25 mouse cellular contexts compared by ENCODE assay signal in the genomic region with DNA sequence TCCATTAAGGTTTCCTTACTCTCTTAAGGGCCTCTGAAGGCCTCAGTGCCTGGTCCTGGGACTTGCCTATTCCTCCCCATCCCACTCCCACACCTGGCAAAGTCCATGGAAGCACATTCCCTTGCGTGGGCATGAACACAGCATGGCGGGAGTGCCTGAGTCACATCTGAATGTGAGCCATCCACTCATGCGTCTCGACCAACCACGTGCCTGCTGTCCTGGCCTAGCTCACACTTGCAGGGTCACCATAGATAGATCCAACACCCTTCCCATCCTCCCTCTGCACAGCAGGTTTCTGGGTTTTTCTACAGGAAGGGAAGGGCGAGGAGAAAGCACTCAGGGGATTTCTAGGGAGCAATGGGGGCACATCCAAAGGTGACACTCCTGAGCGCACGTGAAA. TPM values are rescaled to one million over a fixed set of nuclear protein-coding genes. Genes with fewer than 3 reads are reported as not detected.
DNase-seq lines count a peak whose midpoint lies in the region; ATAC-seq and TF ChIP-seq lines count a peak whose summit lies in the region.
"Had no signal": no experiment of that assay in that cellular context is flagged by ENCODE, and none has a peak within 500 bp of the region (broad histone marks: within the 10 kb centered on the region; RNA-seq: fewer than 3 reads in every experiment).

No protein-coding gene starts in this region.

- 0 out of 2 replicates have a peak, but pooled peaks cover 3% of the 10 kb centered on the region for H3K27me3 ChIP-seq in kidney, embryonic 14.5 days (ENCODE audit: control insufficient read depth, insufficient read depth, low read length)
- no peaks in the 10 kb centered on the region for H3K27me3 ChIP-seq in kidney, postnatal 0 days (ENCODE audit: insufficient read depth, low read length)
- H3K27me3 ChIP-seq in limb, embryonic 10.5 days (ENCODE audit: low read depth, poor library complexity, severe bottlenecking), result 0 out of 2 replicates have a peak, but pooled peaks cover 6% of the 10 kb centered on the region
- H3K27me3 ChIP-seq in liver, embryonic 12.5 days (replicated peaks), result peaks cover 19% of the 10 kb centered on the region

- WGBS in kidney, embryonic 14.5 days, result 70% methylated on average over 8 of the region's 8 CpGs
- 68% methylated on average over 8 of the region's 8 CpGs for WGBS in kidney, postnatal 0 days
- WGBS in limb, embryonic 10.5 days, result 92% methylated on average over 8 of the region's 8 CpGs
- WGBS in liver, embryonic 12.5 days (ENCODE audit: insufficient replicate concordance), result 86% methylated on average over 8 of the region's 8 CpGs

- ATAC-seq in kidney, embryonic 14.5 days (ENCODE audit: low FRiP score, low TSS enrichment), result peak; percentile 33; the same call in 1 of the 2 replicates
- peak; percentile 49; the same call in 1 of the 2 replicates for ATAC-seq in kidney, postnatal 0 days (replicated peaks; ENCODE audit: low FRiP score, low read depth)
- ATAC-seq in liver, embryonic 12.5 days, result no peak
- ATAC-seq: activated CD4-positive, CD25-positive, alpha-beta regulatory T cell, adult 4 months; CD4-positive, CD25-positive, alpha-beta regulatory T cell, adult 4 months; forebrain, embryonic 13.5 days; forebrain, embryonic 16.5 days; hindbrain, embryonic 16.5 days had no signal

- no peak overlapping the region for H3K4me3 ChIP-seq in kidney, embryonic 14.5 days (ENCODE audit: low read length)
- H3K4me3 ChIP-seq in kidney, postnatal 0 days (replicated peaks; ENCODE audit: low read depth, low read length), result no peak overlapping the region
- no peak overlapping the region for H3K4me3 ChIP-seq in limb, embryonic 10.5 days
- H3K4me3 ChIP-seq in liver, embryonic 12.5 days, result no peak overlapping the region
- H3K4me3 ChIP-seq: forebrain, embryonic 10.5 days; forebrain, embryonic 13.5 days; heart, embryonic 13.5 days; hindbrain, embryonic 13.5 days had no signal

- no peak for TF ChIP-seq CTCF in kidney, postnatal 0 days (IDR thresholded peaks at IDR 0.05; ENCODE audit: low read depth)

- H3K4me2 ChIP-seq in kidney, embryonic 14.5 days (replicated peaks; ENCODE audit: low read depth, low read length), result no peak overlapping the region
- no peak overlapping the region for H3K4me2 ChIP-seq in kidney, postnatal 0 days (ENCODE audit: low read length)
- H3K4me2 ChIP-seq in liver, embryonic 12.5 days, result no peak overlapping the region
- H3K4me2 ChIP-seq: forebrain, embryonic 13.5 days; heart, embryonic 13.5 days; hindbrain, embryonic 13.5 days had no signal

- no peak for DNase-seq in kidney, adult 11 months
- no peak for DNase-seq in kidney, postnatal 0 days (ENCODE audit: low spot score)
- DNase-seq in kidney, adult 9 months, result no peak
- peak; percentile 39 for DNase-seq in thymus, postnatal 4 days
- no peak for DNase-seq in thymus, postnatal 10 days (ENCODE audit: low spot score in 2 of 2)
- DNase-seq in limb, embryonic 10.5 days (ENCODE audit: low spot score), result no peak
- DNase-seq: adrenal gland, adult 8-10 months; adrenal gland, postnatal 25 days; cerebellum, adult 18-20 months; cerebellum, adult 9-10 months; cerebellum, postnatal 14 days; gastrocnemius, postnatal 10 days; heart, adult 11 months; heart, postnatal 14 days; heart, postnatal 4 days had no signal

- no peaks in the 10 kb centered on the region for H3K36me3 ChIP-seq in kidney, embryonic 14.5 days (ENCODE audit: control insufficient read depth, insufficient read depth, low read length)
- H3K36me3 ChIP-seq in kidney, postnatal 0 days (ENCODE audit: insufficient read depth, low read length), result no peaks in the 10 kb centered on the region
- H3K36me3 ChIP-seq in limb, embryonic 10.5 days, result no peaks in the 10 kb centered on the region
- no peaks in the 10 kb centered on the region for H3K36me3 ChIP-seq in liver, embryonic 12.5 days
- H3K36me3 ChIP-seq: forebrain, embryonic 10.5 days; heart, embryonic 13.5 days; hindbrain, embryonic 13.5 days had no signal

- H3K27ac ChIP-seq in kidney, embryonic 14.5 days (ENCODE audit: low read depth, low read length), result peak overlapping the region; percentile 24; the same call in 1 of the 2 replicates
- H3K27ac ChIP-seq in kidney, postnatal 0 days, result peak overlapping the region; percentile 76
- peak overlapping the region; percentile 50; the same call in 1 of the 2 replicates for H3K27ac ChIP-seq in limb, embryonic 10.5 days
- no peak overlapping the region for H3K27ac ChIP-seq in liver, embryonic 12.5 days
- H3K27ac ChIP-seq: forebrain, embryonic 10.5 days; forebrain, embryonic 13.5 days; heart, embryonic 13.5 days; hindbrain, embryonic 13.5 days had no signal

- peaks cover 20% of the 10 kb centered on the region; the same call in 1 of the 2 replicates for H3K4me1 ChIP-seq in kidney, embryonic 14.5 days (ENCODE audit: control insufficient read depth, insufficient read depth, low read length)
- peaks cover 3% of the 10 kb centered on the region; the same call in 1 of the 2 replicates for H3K4me1 ChIP-seq in kidney, postnatal 0 days (replicated peaks; ENCODE audit: insufficient read depth, low read length)
- H3K4me1 ChIP-seq in limb, embryonic 10.5 days, result peaks cover 36% of the 10 kb centered on the region
- peaks cover 46% of the 10 kb centered on the region for H3K4me1 ChIP-seq in liver, embryonic 12.5 days
- H3K4me1 ChIP-seq: forebrain, embryonic 13.5 days; hindbrain, embryonic 13.5 days had no signal

- no peaks in the 10 kb centered on the region for H3K9me3 ChIP-seq in kidney, embryonic 14.5 days (ENCODE audit: control insufficient read depth, low read length)
- H3K9me3 ChIP-seq in kidney, postnatal 0 days (replicated peaks; ENCODE audit: low read length), result no peaks in the 10 kb centered on the region
- no peaks in the 10 kb centered on the region for H3K9me3 ChIP-seq in limb, embryonic 10.5 days (replicated peaks)
- no peaks in the 10 kb centered on the region for H3K9me3 ChIP-seq in liver, embryonic 12.5 days (replicated peaks)
- H3K9me3 ChIP-seq: forebrain, embryonic 10.5 days; forebrain, embryonic 13.5 days; heart, embryonic 13.5 days; hindbrain, embryonic 13.5 days had no signal

- H3K9ac ChIP-seq in kidney, embryonic 14.5 days (ENCODE audit: low read depth, low read length), result no peak overlapping the region
- no peak overlapping the region for H3K9ac ChIP-seq in kidney, postnatal 0 days (ENCODE audit: low read depth, low read length)
- no peak overlapping the region for H3K9ac ChIP-seq in liver, embryonic 12.5 days
- H3K9ac ChIP-seq: forebrain, embryonic 13.5 days; heart, embryonic 13.5 days; hindbrain, embryonic 13.5 days had no signal

RNA-seq across cellular contexts. Expression of a gene that starts 25.8 kb away (rescaled TPM):
- polyA plus RNA-seq in kidney, embryonic 14.5 days (2014; fragmentation: Nextera tagmentation; extraction: Ambion mirVana), result 26.2 and 58.0 TPM in 2 replicates
- 48.1 and 50.2 TPM in 2 replicates for polyA plus RNA-seq in kidney, postnatal 0 days (2015; fragmentation: Nextera tagmentation; extraction: Ambion mirVana)
- 50.1 and 50.3 TPM in 2 replicates for polyA plus RNA-seq in limb, embryonic 10.5 days (2016; fragmentation: Nextera tagmentation; extraction: Ambion mirVana)
- 24.2 and 25.4 TPM in 2 replicates for polyA plus RNA-seq in liver, embryonic 12.5 days (2016; fragmentation: Nextera tagmentation; extraction: Ambion mirVana)
